Mouse (Mus musculus) E14TG2a.4 (cell line): ENCODE measurements at regions not wholly inside any gene's neighbourhood (a gene's known extent, or its start where the extent isn't known, plus 50 kb on each side); places are given as distances from the start of the nearest gene placed in this dataset.

Source experiments
- CTCF ChIP-seq: conservative IDR thresholded peaks from 2 replicates; pipeline ENCODE4 v1.5.1; 2014; ENCODE audit warnings: low read length
- NANOG ChIP-seq: IDR thresholded peaks from 2 replicates; pipeline ENCODE4 v1.6.1; 2014; ENCODE audit warnings: borderline replicate concordance, low read length, mixed read lengths

- no peak for TF ChIP-seq CTCF
- TF ChIP-seq NANOG, result no peak
Measured at GRCm38 (mm10) chr6:26332226-26332625, 523.2 kb upstream of the Pot1a start.
